ENCODE assay signal across 8 mouse cellular contexts in the genomic region with DNA sequence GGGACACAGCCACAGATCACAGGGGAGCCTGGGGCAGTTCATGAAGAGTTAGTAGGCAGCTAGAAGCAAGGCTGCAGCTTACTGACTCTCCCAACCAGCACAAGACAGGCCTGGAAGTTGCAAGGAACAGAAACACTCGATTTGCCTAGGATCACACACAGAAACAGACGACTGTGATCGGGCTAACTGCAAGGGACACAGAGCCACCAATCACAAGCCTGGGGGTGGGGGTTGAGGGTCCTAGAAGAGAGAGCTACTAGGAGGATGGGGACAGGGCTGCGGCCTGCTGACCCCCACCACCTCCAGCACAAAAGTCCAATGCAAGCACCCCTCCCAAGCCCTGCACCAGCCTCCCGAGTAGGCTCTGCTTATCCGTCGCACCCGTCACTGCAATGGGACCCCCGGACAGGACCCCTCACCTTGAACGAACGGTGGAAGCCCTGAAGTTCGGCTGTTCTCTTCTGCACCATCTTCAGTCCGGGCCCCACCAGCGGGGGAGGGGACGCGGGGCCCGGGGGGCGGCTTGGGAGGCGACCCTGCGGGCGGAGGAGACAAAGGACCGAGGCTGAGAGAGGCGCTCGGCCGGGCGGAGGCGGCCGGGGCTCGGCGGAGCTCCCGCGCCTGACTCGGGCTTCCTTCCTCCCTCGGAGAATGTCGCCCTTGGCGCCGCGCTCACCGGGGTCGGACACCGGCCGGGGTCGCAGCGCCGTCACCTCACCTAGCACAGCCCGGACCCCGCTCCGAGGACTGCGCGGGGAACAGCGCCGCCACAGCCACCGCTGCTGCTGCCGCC. TPM values are rescaled to one million over a fixed set of nuclear protein-coding genes. Genes with fewer than 3 reads are reported as not detected.
DNase-seq lines count a peak whose midpoint lies in the region; ATAC-seq and TF ChIP-seq lines count a peak whose summit lies in the region.

No protein-coding gene starts in this region.

- H3K27ac ChIP-seq in heart, embryonic 12.5 days (ENCODE audit: poor library complexity, severe bottlenecking), result peak overlapping the region; percentile 82
- no peak overlapping the region for H3K27ac ChIP-seq in ES-E14 (ENCODE audit: insufficient read depth, low read depth, low read length, poor library complexity, severe bottlenecking)
- peak overlapping the region; percentile 99 for H3K27ac ChIP-seq in embryonic facial prominence, embryonic 15.5 days (replicated peaks)
- peak overlapping the region; percentile 99 for H3K27ac ChIP-seq in kidney, postnatal 0 days
- H3K27ac ChIP-seq in midbrain, embryonic 16.5 days (ENCODE audit: low read length), result peak overlapping the region; percentile 87

- H3K4me2 ChIP-seq in heart, embryonic 12.5 days, result peak overlapping the region; percentile 84
- peak overlapping the region; percentile 84 for H3K4me2 ChIP-seq in embryonic facial prominence, embryonic 15.5 days (replicated peaks)
- H3K4me2 ChIP-seq in kidney, postnatal 0 days (ENCODE audit: low read length), result peak overlapping the region; percentile 90
- H3K4me2 ChIP-seq in midbrain, embryonic 16.5 days (ENCODE audit: low read length), result peak overlapping the region; percentile 80

- WGBS in heart, embryonic 12.5 days, result under 1% methylated on average over 50 of the region's 54 CpGs
- WGBS in embryonic facial prominence, embryonic 15.5 days, result under 1% methylated on average over 47 of the region's 54 CpGs
- WGBS in kidney, postnatal 0 days, result under 1% methylated on average over 49 of the region's 54 CpGs
- 0% methylated on average over 31 of the region's 54 CpGs for WGBS in midbrain, embryonic 16.5 days

- DNase-seq in heart, adult 8-10 months (ENCODE audit: low spot score), result no peak
- DNase-seq in ES-E14 (ENCODE audit: low read depth, low spot score), result no peak
- DNase-seq in kidney, postnatal 0 days (ENCODE audit: low spot score), result no peak
- no peak for DNase-seq in left cerebral cortex, adult 18-20 months (ENCODE audit: low spot score in 2 of 2)
- no peak for DNase-seq in left cerebral cortex, adult 11 months (ENCODE audit: low spot score)

- no peak for TF ChIP-seq CTCF in kidney, postnatal 0 days (IDR thresholded peaks at IDR 0.05; ENCODE audit: low read depth)

- H3K36me3 ChIP-seq in heart, embryonic 12.5 days, result peaks cover 27% of the 10 kb centered on the region
- H3K36me3 ChIP-seq in ES-E14 (ENCODE audit: control insufficient read depth, insufficient read depth, low read length, poor library complexity, severe bottlenecking), result peaks cover 13% of the 10 kb centered on the region
- peaks cover 16% of the 10 kb centered on the region for H3K36me3 ChIP-seq in embryonic facial prominence, embryonic 15.5 days
- peaks cover 23% of the 10 kb centered on the region for H3K36me3 ChIP-seq in kidney, postnatal 0 days (ENCODE audit: insufficient read depth, low read length)
- H3K36me3 ChIP-seq in midbrain, embryonic 16.5 days (ENCODE audit: control insufficient read depth, insufficient read depth, low read length), result peaks cover 7% of the 10 kb centered on the region

- H3K4me1 ChIP-seq in heart, embryonic 12.5 days (replicated peaks), result peaks cover 76% of the 10 kb centered on the region
- H3K4me1 ChIP-seq in ES-E14 (ENCODE audit: control insufficient read depth in 2 of 2, insufficient read depth in 2 of 2, low read length in 2 of 2, poor library complexity in 1 of 2), result peaks cover 9 to 31% of the 10 kb centered on the region in 2 experiments
- peaks cover 82% of the 10 kb centered on the region for H3K4me1 ChIP-seq in embryonic facial prominence, embryonic 15.5 days
- H3K4me1 ChIP-seq in kidney, postnatal 0 days (replicated peaks; ENCODE audit: insufficient read depth, low read length), result peaks cover 65% of the 10 kb centered on the region
- H3K4me1 ChIP-seq in midbrain, embryonic 16.5 days (ENCODE audit: control insufficient read depth, insufficient read depth, low read length), result peaks cover 44% of the 10 kb centered on the region

- no peak; the same call in 1 of the 2 replicates for ATAC-seq in heart, embryonic 12.5 days (ENCODE audit: insufficient number of reproducible peaks, low FRiP score)
- ATAC-seq in embryonic facial prominence, embryonic 15.5 days (ENCODE audit: insufficient number of reproducible peaks, low FRiP score, low TSS enrichment, low read depth), result 0 out of 2 replicates have a peak, but pooled peaks have one; percentile 0
- peak; percentile 2; the same call in 1 of the 2 replicates for ATAC-seq in kidney, postnatal 0 days (replicated peaks; ENCODE audit: low FRiP score, low read depth)
- ATAC-seq in midbrain, embryonic 16.5 days, result peak; percentile 32

- in situ Hi-C loops in ES-E14 (cut with MboI; ENCODE audit: low sequenced_read_pairs in 2 of 2, unreplicated experiment in 2 of 2), result no loop called here

- H3K9ac ChIP-seq in heart, embryonic 12.5 days, result peak overlapping the region; percentile 95
- H3K9ac ChIP-seq in ES-E14 (ENCODE audit: insufficient read depth, low read depth, low read length, poor library complexity, severe bottlenecking), result peak overlapping the region; percentile 81
- peak overlapping the region; percentile 98 for H3K9ac ChIP-seq in embryonic facial prominence, embryonic 15.5 days
- peak overlapping the region; percentile 98 for H3K9ac ChIP-seq in kidney, postnatal 0 days (ENCODE audit: low read depth, low read length)
- H3K9ac ChIP-seq in midbrain, embryonic 16.5 days (ENCODE audit: low read depth, low read length), result peak overlapping the region; percentile 98

- H3K4me3 ChIP-seq in heart, embryonic 12.5 days, result peak overlapping the region; percentile 83
- peak overlapping the region; percentile 86 to 92 for H3K4me3 ChIP-seq in ES-E14 (ENCODE audit: insufficient read depth in 1 of 2, low read depth in 1 of 2, low read length in 2 of 2, poor library complexity in 1 of 2, severe bottlenecking in 1 of 2)
- peak overlapping the region; percentile 97 for H3K4me3 ChIP-seq in embryonic facial prominence, embryonic 15.5 days (replicated peaks)
- peak overlapping the region; percentile 98 for H3K4me3 ChIP-seq in kidney, postnatal 0 days (replicated peaks; ENCODE audit: low read depth, low read length)
- H3K4me3 ChIP-seq in midbrain, embryonic 16.5 days (ENCODE audit: low read depth, low read length), result peak overlapping the region; percentile 100

- H3K27me3 ChIP-seq in heart, embryonic 12.5 days (replicated peaks), result no peaks in the 10 kb centered on the region
- no peaks in the 10 kb centered on the region for H3K27me3 ChIP-seq in embryonic facial prominence, embryonic 15.5 days
- no peaks in the 10 kb centered on the region for H3K27me3 ChIP-seq in kidney, postnatal 0 days (ENCODE audit: insufficient read depth, low read length)
- no peaks in the 10 kb centered on the region for H3K27me3 ChIP-seq in midbrain, embryonic 16.5 days (ENCODE audit: control insufficient read depth, insufficient read depth, low read depth, low read length)

- no peaks in the 10 kb centered on the region for H3K9me3 ChIP-seq in heart, embryonic 12.5 days (replicated peaks)
- no peaks in the 10 kb centered on the region for H3K9me3 ChIP-seq in ES-E14 (ENCODE audit: control insufficient read depth, insufficient read depth, low read depth, low read length)
- H3K9me3 ChIP-seq in embryonic facial prominence, embryonic 15.5 days (replicated peaks), result no peaks in the 10 kb centered on the region
- H3K9me3 ChIP-seq in kidney, postnatal 0 days (replicated peaks; ENCODE audit: low read length), result no peaks in the 10 kb centered on the region
- H3K9me3 ChIP-seq in midbrain, embryonic 16.5 days (replicated peaks; ENCODE audit: control insufficient read depth, low read length, poor library complexity, severe bottlenecking), result no peaks in the 10 kb centered on the region

RNA-seq across cellular contexts. Expression of a gene that starts 2.3 kb away (rescaled TPM):
- 99.6 and 102 TPM in 2 replicates for polyA plus RNA-seq in heart, embryonic 12.5 days (2016; fragmentation: Nextera tagmentation; extraction: Ambion mirVana)
- total RNA-seq in heart, adult 8-10 months (2022), result 100 to 1,000 TPM; 197 to 243 (median 216) TPM
- total RNA-seq in ES-E14 (2012; rRNA removed), result 33.6 and 40.7 TPM in 2 replicates
- 99.0 and 105 TPM in 2 replicates for polyA plus RNA-seq in embryonic facial prominence, embryonic 15.5 days (2015; fragmentation: Nextera tagmentation; extraction: Ambion mirVana)
- polyA plus RNA-seq in kidney, postnatal 0 days (2015; fragmentation: Nextera tagmentation; extraction: Ambion mirVana), result 75.8 and 85.5 TPM in 2 replicates
- polyA plus RNA-seq in midbrain, embryonic 16.5 days (2015; fragmentation: Nextera tagmentation; extraction: Ambion mirVana), result 43.7 and 49.1 TPM in 2 replicates
- total RNA-seq in left cerebral cortex, adult 18-20 months (2021), result 10 to 100 TPM; 43.3 to 47.7 TPM

RNA-seq across cellular contexts. Expression of a gene that starts 18.7 kb away (rescaled TPM):
- 64.9 and 65.7 TPM in 2 replicates for polyA plus RNA-seq in heart, embryonic 12.5 days (2016; fragmentation: Nextera tagmentation; extraction: Ambion mirVana)
- 10 to 100 TPM; 44.0 to 52.5 (median 48.5) TPM for total RNA-seq in heart, adult 8-10 months (2022)
- 45.7 and 64.7 TPM in 2 replicates for total RNA-seq in ES-E14 (2012; rRNA removed)
- polyA plus RNA-seq in embryonic facial prominence, embryonic 15.5 days (2015; fragmentation: Nextera tagmentation; extraction: Ambion mirVana), result 82.2 and 82.7 TPM in 2 replicates
- 62.7 and 64.5 TPM in 2 replicates for polyA plus RNA-seq in kidney, postnatal 0 days (2015; fragmentation: Nextera tagmentation; extraction: Ambion mirVana)
- polyA plus RNA-seq in midbrain, embryonic 16.5 days (2015; fragmentation: Nextera tagmentation; extraction: Ambion mirVana), result 71.8 and 73.5 TPM in 2 replicates
- 10 to 100 TPM; 87.6 to 93.8 TPM for total RNA-seq in left cerebral cortex, adult 18-20 months (2021)

RNA-seq across cellular contexts. Expression of a gene that starts 26.2 kb away (rescaled TPM):
- 34.8 and 38.1 TPM in 2 replicates for polyA plus RNA-seq in heart, embryonic 12.5 days (2016; fragmentation: Nextera tagmentation; extraction: Ambion mirVana)
- 1 to 10 TPM; 3.8 to 6.0 (median 5.4) TPM for total RNA-seq in heart, adult 8-10 months (2022)
- 18.8 and 29.2 TPM in 2 replicates for total RNA-seq in ES-E14 (2012; rRNA removed)
- 48.2 and 51.8 TPM in 2 replicates for polyA plus RNA-seq in embryonic facial prominence, embryonic 15.5 days (2015; fragmentation: Nextera tagmentation; extraction: Ambion mirVana)
- polyA plus RNA-seq in kidney, postnatal 0 days (2015; fragmentation: Nextera tagmentation; extraction: Ambion mirVana), result 22.3 and 26.7 TPM in 2 replicates
- polyA plus RNA-seq in midbrain, embryonic 16.5 days (2015; fragmentation: Nextera tagmentation; extraction: Ambion mirVana), result 61.4 and 64.3 TPM in 2 replicates
- 10 to 100 TPM; 17.1 to 17.2 TPM for total RNA-seq in left cerebral cortex, adult 18-20 months (2021)

RNA-seq across cellular contexts. Expression of a gene that starts 26.4 kb away (rescaled TPM):
- 13.2 and 18.4 TPM in 2 replicates for polyA plus RNA-seq in heart, embryonic 12.5 days (2016; fragmentation: Nextera tagmentation; extraction: Ambion mirVana)
- 1 to 10 TPM; 2.2 to 5.3 (median 3.6) TPM for total RNA-seq in heart, adult 8-10 months (2022)
- total RNA-seq in ES-E14 (2012; rRNA removed), result 8.9 and 13.9 TPM in 2 replicates
- 27.0 and 28.0 TPM in 2 replicates for polyA plus RNA-seq in embryonic facial prominence, embryonic 15.5 days (2015; fragmentation: Nextera tagmentation; extraction: Ambion mirVana)
- 22.4 and 24.5 TPM in 2 replicates for polyA plus RNA-seq in kidney, postnatal 0 days (2015; fragmentation: Nextera tagmentation; extraction: Ambion mirVana)
- polyA plus RNA-seq in midbrain, embryonic 16.5 days (2015; fragmentation: Nextera tagmentation; extraction: Ambion mirVana), result 44.9 and 49.5 TPM in 2 replicates
- 10 to 100 TPM; 42.6 to 45.2 TPM for total RNA-seq in left cerebral cortex, adult 18-20 months (2021)

RNA-seq across cellular contexts. Expression of a gene that starts 53.0 kb away (rescaled TPM):
- 131 and 136 TPM in 2 replicates for polyA plus RNA-seq in heart, embryonic 12.5 days (2016; fragmentation: Nextera tagmentation; extraction: Ambion mirVana)
- total RNA-seq in heart, adult 8-10 months (2022), result 100 to 1,000 TPM; 119 to 132 (median 122) TPM
- total RNA-seq in ES-E14 (2012; rRNA removed), result 138 and 167 TPM in 2 replicates
- 172 and 190 TPM in 2 replicates for polyA plus RNA-seq in embryonic facial prominence, embryonic 15.5 days (2015; fragmentation: Nextera tagmentation; extraction: Ambion mirVana)
- 137 and 139 TPM in 2 replicates for polyA plus RNA-seq in kidney, postnatal 0 days (2015; fragmentation: Nextera tagmentation; extraction: Ambion mirVana)
- polyA plus RNA-seq in midbrain, embryonic 16.5 days (2015; fragmentation: Nextera tagmentation; extraction: Ambion mirVana), result 79.9 and 96.8 TPM in 2 replicates
- 100 to 1,000 TPM; 253 to 267 TPM for total RNA-seq in left cerebral cortex, adult 18-20 months (2021)
